29 mouse cellular contexts compared by ENCODE assay signal in genomic region chr1:97697273-97697672, GRCm38 (mm10).
"Had no signal": no experiment of that assay in that cellular context is flagged by ENCODE, and none has a peak within 500 bp of the region (broad histone marks: within the 10 kb centered on the region; RNA-seq: fewer than 3 reads in every experiment).

No protein-coding gene starts in this region.

- H3K36me3 ChIP-seq: embryonic facial prominence, embryonic 10.5 days; embryonic facial prominence, embryonic 12.5 days; embryonic facial prominence, embryonic 13.5 days; embryonic facial prominence, embryonic 15.5 days; forebrain, embryonic 10.5 days; forebrain, embryonic 12.5 days; forebrain, embryonic 15.5 days had no signal

- H3K4me2 ChIP-seq: embryonic facial prominence, embryonic 12.5 days; embryonic facial prominence, embryonic 13.5 days; embryonic facial prominence, embryonic 15.5 days; forebrain, embryonic 12.5 days; forebrain, embryonic 13.5 days; forebrain, embryonic 15.5 days had no signal

- ATAC-seq: forebrain, embryonic 13.5 days; forebrain, embryonic 14.5 days; forebrain, embryonic 15.5 days; forebrain, embryonic 16.5 days; forebrain, postnatal 0 days had no signal

- H3K9me3 ChIP-seq: embryonic facial prominence, embryonic 10.5 days; embryonic facial prominence, embryonic 12.5 days; embryonic facial prominence, embryonic 13.5 days; embryonic facial prominence, embryonic 15.5 days; forebrain, embryonic 10.5 days; forebrain, embryonic 12.5 days; forebrain, embryonic 13.5 days; forebrain, embryonic 15.5 days had no signal

- H3K4me1 ChIP-seq: embryonic facial prominence, embryonic 15.5 days; forebrain, embryonic 13.5 days; forebrain, embryonic 15.5 days had no signal

- H3K9ac ChIP-seq: embryonic facial prominence, embryonic 12.5 days; embryonic facial prominence, embryonic 13.5 days; embryonic facial prominence, embryonic 15.5 days; forebrain, embryonic 12.5 days; forebrain, embryonic 13.5 days; forebrain, embryonic 15.5 days; forebrain, postnatal 0 days had no signal

- H3K27ac ChIP-seq: embryonic facial prominence, embryonic 10.5 days; embryonic facial prominence, embryonic 12.5 days; embryonic facial prominence, embryonic 13.5 days; embryonic facial prominence, embryonic 15.5 days; forebrain, embryonic 10.5 days; forebrain, embryonic 12.5 days; forebrain, embryonic 13.5 days; forebrain, embryonic 15.5 days; gastrocnemius, adult 2 months had no signal

- DNase-seq: cerebellum, adult 18-20 months; cerebellum, adult 2 months; cerebellum, adult 8-10 months; cerebellum, adult 9-10 months; cerebellum, adult 9-11 months; cerebellum, postnatal 10 days; cerebellum, postnatal 14 days; cerebellum, postnatal 25 days; cerebellum, postnatal 36 days; embryo, embryonic 11 days; forebrain, postnatal 0 days; gastrocnemius, adult 2 months; gastrocnemius, postnatal 10 days; gastrocnemius, postnatal 14 days; gastrocnemius, postnatal 25 days; gastrocnemius, postnatal 36 days; heart, adult 11 months; heart, adult 18-20 months had no signal

- H3K27me3 ChIP-seq: embryonic facial prominence, embryonic 12.5 days; embryonic facial prominence, embryonic 13.5 days; embryonic facial prominence, embryonic 15.5 days; forebrain, embryonic 12.5 days; forebrain, embryonic 13.5 days; forebrain, embryonic 15.5 days had no signal

- H3K4me3 ChIP-seq: embryonic facial prominence, embryonic 10.5 days; embryonic facial prominence, embryonic 12.5 days; embryonic facial prominence, embryonic 13.5 days; embryonic facial prominence, embryonic 15.5 days; erythroblast, embryonic 14.5 days; forebrain, embryonic 10.5 days; forebrain, embryonic 12.5 days; forebrain, embryonic 13.5 days; forebrain, embryonic 15.5 days; gastrocnemius, adult 2 months had no signal
